Mouse (Mus musculus) spleen, postnatal 0 days (tissue): ENCODE data around the gene Zc3h12b. TPM values are rescaled to one million over a fixed set of nuclear protein-coding genes. Genes with fewer than 3 reads are reported as not detected.

Experiments used
- polyA plus RNA-seq: library from polyadenylated mRNA; unstranded; fragments of >200 nt; fragmentation: Nextera tagmentation; extraction: Ambion mirVana; gene quantifications from 2 replicates; pipeline ENCODE4 v1.2.1, GENCODE M21; 2015

The Zc3h12b gene
- polyA plus RNA-seq, result 0.32 and 0.41 TPM in 2 replicates

GRCm38 (mm10) chrX:95711227-95712111 is at the start of gene Zc3h12b:
TSS of gene Zc3h12b (plus strand) at chrX:95711678.

GRCm38 (mm10) chrX:95956497-95957293 is 245.2 kb downstream of the Zc3h12b start, which contains the start of gene Las1l:
TSS of gene Las1l (minus strand) at chrX:95956962.

Other genes starting within 250 kb of the Zc3h12b start
- gene Asb12, start 153.7 kb upstream of the Zc3h12b start, polyA plus RNA-seq, result not detected in 2 replicates
- not detected in 2 replicates for gene Pfn5, start 153.6 kb upstream of the Zc3h12b start, polyA plus RNA-seq
- 2.9 and 3.5 TPM in 2 replicates for gene Zc4h2, start 53.2 kb upstream of the Zc3h12b start, polyA plus RNA-seq
- gene Las1l, start 245.3 kb downstream of the Zc3h12b start, polyA plus RNA-seq, result 30.6 and 33.4 TPM in 2 replicates